Comparison of ENCODE assay signal across 8 mouse cellular contexts in genomic region chr7:66058703-66059102, GRCm38 (mm10). TPM values are rescaled to one million over a fixed set of nuclear protein-coding genes. Genes with fewer than 3 reads are reported as not detected.
A peak's percentile ranks its signal among the peaks of the same experiment; 100 is the strongest.
DNase-seq lines count a peak whose midpoint lies in the region; ATAC-seq lines count a peak whose summit lies in the region.

TSS of gene Snrpa1 (plus strand) at chr7:66059003.

- no peak for DNase-seq in thymus, postnatal 0 days (ENCODE audit: low spot score)
- DNase-seq in thymus, postnatal 36 days, result no peak
- DNase-seq in forebrain, embryonic 10.5 days (ENCODE audit: extremely low spot score, low spot score), result no peak
- DNase-seq in heart, postnatal 4 days, result no peak
- DNase-seq in adipocyte (ENCODE audit: low spot score), result no peak
- no peak for DNase-seq in B cell, adult 2 months

- H3K4me3 ChIP-seq in forebrain, embryonic 10.5 days, result peak within 1 kb of the TSS; percentile 97
- H3K4me3 ChIP-seq in limb, embryonic 15.5 days, result peak within 1 kb of the TSS; percentile 96
- peak within 1 kb of the TSS; percentile 87 for H3K4me3 ChIP-seq in stomach, embryonic 15.5 days (replicated peaks)

- H3K36me3 ChIP-seq in forebrain, embryonic 10.5 days (replicated peaks), result peaks cover 16% of the 10 kb centered on the region
- peaks cover 8% of the 10 kb centered on the region for H3K36me3 ChIP-seq in limb, embryonic 15.5 days
- H3K36me3 ChIP-seq in stomach, embryonic 15.5 days, result peaks cover 4% of the 10 kb centered on the region; the same call in 1 of the 2 replicates

- peak within 1 kb of the TSS; percentile 93; the same call in 1 of the 2 replicates for H3K27ac ChIP-seq in forebrain, embryonic 10.5 days
- H3K27ac ChIP-seq in limb, embryonic 15.5 days, result no peak within 1 kb of the TSS
- no peak within 1 kb of the TSS for H3K27ac ChIP-seq in stomach, embryonic 15.5 days

- no peaks in the 10 kb centered on the region for H3K9me3 ChIP-seq in forebrain, embryonic 10.5 days
- H3K9me3 ChIP-seq in limb, embryonic 15.5 days, result no peaks in the 10 kb centered on the region
- H3K9me3 ChIP-seq in stomach, embryonic 15.5 days, result no peaks in the 10 kb centered on the region

- peak within 1 kb of the TSS; percentile 92; the same call in 1 of the 2 replicates for H3K9ac ChIP-seq in limb, embryonic 15.5 days
- H3K9ac ChIP-seq in stomach, embryonic 15.5 days, result peak within 1 kb of the TSS; percentile 94

- peak within 1 kb of the TSS; percentile 84 for H3K4me2 ChIP-seq in limb, embryonic 15.5 days
- H3K4me2 ChIP-seq in stomach, embryonic 15.5 days, result peak within 1 kb of the TSS; percentile 86

- WGBS in forebrain, embryonic 10.5 days, result 88% methylated on average over 1 of the region's 1 CpGs
- WGBS in limb, embryonic 15.5 days, result 74% methylated on average over 1 of the region's 1 CpGs
- WGBS in stomach, embryonic 15.5 days, result 83% methylated on average over 1 of the region's 1 CpGs

- 0 out of 2 replicates have a peak, but pooled peaks cover 8% of the 10 kb centered on the region for H3K27me3 ChIP-seq in forebrain, embryonic 10.5 days (ENCODE audit: poor library complexity, severe bottlenecking)
- H3K27me3 ChIP-seq in limb, embryonic 15.5 days, result no peaks in the 10 kb centered on the region
- H3K27me3 ChIP-seq in stomach, embryonic 15.5 days (replicated peaks), result no peaks in the 10 kb centered on the region

- no peak for ATAC-seq in limb, embryonic 15.5 days (ENCODE audit: insufficient number of reproducible peaks, low FRiP score, low TSS enrichment, low read depth)
- no peak for ATAC-seq in stomach, embryonic 15.5 days (ENCODE audit: insufficient read depth, low FRiP score, low read depth)

- peaks cover 22% of the 10 kb centered on the region for H3K4me1 ChIP-seq in forebrain, embryonic 10.5 days
- H3K4me1 ChIP-seq in limb, embryonic 15.5 days, result peaks cover 15% of the 10 kb centered on the region
- peaks cover 7% of the 10 kb centered on the region; the same call in 1 of the 2 replicates for H3K4me1 ChIP-seq in stomach, embryonic 15.5 days

RNA-seq across cellular contexts. Expression of gene Snrpa1, which starts in this region (rescaled TPM):
- 189 and 207 TPM in 2 replicates for polyA plus RNA-seq in thymus, postnatal 0 days (2015; fragmentation: Nextera tagmentation; extraction: Ambion mirVana)
- 292 and 294 TPM in 2 replicates for polyA plus RNA-seq in forebrain, embryonic 10.5 days (2016; fragmentation: Nextera tagmentation; extraction: Ambion mirVana)
- total RNA-seq in heart, postnatal 4 days (2021), result 10 to 100 TPM; 40.1 to 42.7 TPM
- polyA plus RNA-seq in limb, embryonic 15.5 days (2015; fragmentation: Nextera tagmentation; extraction: Ambion mirVana), result 145 and 148 TPM in 2 replicates
- 150 and 164 TPM in 2 replicates for polyA plus RNA-seq in stomach, embryonic 15.5 days (2015; fragmentation: Nextera tagmentation; extraction: Ambion mirVana)
